Mouse (Mus musculus): Measurements from ENCODE around the gene Lifr. TPM values are rescaled to one million over a fixed set of nuclear protein-coding genes. Genes with fewer than 3 reads are reported as not detected.
A peak's percentile ranks its signal among the peaks of the same experiment; 100 is the strongest.

The Lifr gene
- polyA plus RNA-seq, 1 experiment from 2014 or later: 16.8 TPM

DNA sequence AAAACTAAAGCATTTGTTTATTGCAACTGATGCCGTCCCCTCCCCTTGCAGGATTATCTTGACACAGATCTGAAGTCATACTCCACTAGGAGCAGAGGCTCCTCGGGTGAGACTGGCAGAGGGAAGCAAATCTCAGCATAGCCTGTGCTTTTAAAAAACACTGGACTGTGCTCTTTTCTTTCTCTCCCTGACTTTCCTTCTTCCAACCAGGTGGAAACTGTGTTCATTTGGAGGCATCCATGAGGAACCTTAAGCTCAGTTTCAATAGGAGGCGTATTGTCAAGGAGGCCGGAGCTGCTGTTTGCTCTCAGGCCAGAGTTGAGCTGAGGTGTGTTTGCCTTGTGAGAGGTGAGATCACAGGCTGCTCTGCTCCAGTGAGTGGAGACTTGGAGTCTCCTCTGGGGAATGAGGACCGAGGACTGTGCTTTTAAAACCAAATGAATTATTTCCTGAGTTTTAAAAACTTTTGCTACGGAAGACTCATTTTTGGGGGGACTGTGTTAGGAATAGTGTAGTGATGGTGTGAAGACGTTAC lies 40.3 kb downstream of the Lifr start:
- Histone ChIP-seq H3K9ac (ENCODE audit: low read depth, low read length) (peak overlapping the region; percentile 36), H3K4me1 (ENCODE audit: control insufficient read depth, insufficient read depth, low read depth, low read length) (peaks cover 16% of the 10 kb centered on the region), H3K4me2 (ENCODE audit: low read length) (peak overlapping the region; percentile 87), H3K9me3 (ENCODE audit: control insufficient read depth, low read length) (no peaks in the 10 kb centered on the region), H3K4me3 (ENCODE audit: low read length) (peak overlapping the region; percentile 90), H3K27me3 (replicated peaks; ENCODE audit: control insufficient read depth, insufficient read depth, low read length) (no peaks in the 10 kb centered on the region), H3K36me3 (ENCODE audit: control insufficient read depth, insufficient read depth, low read length) (no peaks in the 10 kb centered on the region), H3K27ac (ENCODE audit: low read depth, low read length) (peak overlapping the region; percentile 24; the same call in 1 of the 2 replicates)
- no peak for ATAC-seq
- 27% methylated on average over 7 of the region's 7 CpGs for WGBS

DNA sequence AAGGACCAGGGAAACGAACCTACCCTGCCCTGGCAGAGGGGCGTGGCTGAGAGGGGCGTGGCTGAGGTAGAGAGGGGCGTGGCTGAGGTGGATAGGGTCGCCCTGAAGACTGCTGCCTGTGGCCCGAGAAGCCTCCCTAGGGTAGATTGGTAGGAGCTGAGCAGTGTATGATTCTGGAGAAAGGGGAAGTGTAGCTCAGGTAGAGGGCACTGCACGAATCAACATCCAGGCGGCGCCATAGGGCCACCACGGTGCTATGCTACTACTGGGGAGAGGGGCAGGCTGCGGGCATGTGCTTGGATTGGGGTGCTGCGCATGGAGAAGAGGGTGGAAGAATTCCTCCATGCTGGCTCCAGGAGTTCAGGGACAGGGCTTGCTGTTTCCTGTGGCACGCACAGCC lies 42.3 kb downstream of the Lifr start:
- H3K4me2 ChIP-seq (ENCODE audit: low read length): no peak overlapping the region
- H3K9ac ChIP-seq (ENCODE audit: low read depth, low read length): no peak overlapping the region
- ATAC-seq: no peak
- no peaks in the 10 kb centered on the region for H3K36me3 ChIP-seq (ENCODE audit: control insufficient read depth, insufficient read depth, low read length)
- no peaks in the 10 kb centered on the region for H3K9me3 ChIP-seq (ENCODE audit: control insufficient read depth, low read length)
- no peak overlapping the region for H3K4me3 ChIP-seq (ENCODE audit: low read length)
- WGBS: 46% methylated on average over 13 of the region's 13 CpGs
- no peaks in the 10 kb centered on the region for H3K27me3 ChIP-seq (replicated peaks; ENCODE audit: control insufficient read depth, insufficient read depth, low read length)
- H3K4me1 ChIP-seq (ENCODE audit: control insufficient read depth, insufficient read depth, low read depth, low read length): peaks cover 16% of the 10 kb centered on the region
- H3K27ac ChIP-seq (ENCODE audit: low read depth, low read length): no peak overlapping the region

DNA sequence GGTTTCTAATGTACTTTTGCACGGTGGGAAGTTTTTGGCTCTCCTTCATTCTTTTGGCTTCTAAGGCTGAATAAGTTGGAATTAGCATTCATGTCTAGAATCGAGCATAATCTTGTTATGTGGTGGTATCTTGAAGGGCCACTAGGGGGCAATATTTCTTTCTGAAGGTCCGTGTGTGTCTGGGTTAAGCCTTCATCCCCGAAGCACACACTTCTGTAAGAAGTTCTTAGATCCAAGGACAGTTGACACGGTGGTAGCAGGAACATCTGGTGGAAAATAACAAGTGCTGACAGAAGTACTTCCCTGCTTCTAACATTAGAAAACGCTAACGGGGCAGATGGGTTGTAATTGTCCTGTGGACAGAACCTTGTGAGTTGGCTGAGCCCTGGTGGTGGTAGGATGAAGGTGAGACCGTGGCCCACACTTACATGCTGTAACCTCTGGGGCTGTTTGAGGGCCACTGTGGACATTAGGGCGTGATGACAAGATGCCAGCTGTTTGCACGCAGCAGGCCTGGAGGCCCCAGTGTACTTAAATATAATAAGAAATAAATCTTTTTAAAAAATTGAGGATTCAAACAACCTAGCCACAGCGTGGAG lies 44.1 kb downstream of the Lifr start:
- no peak overlapping the region for H3K9ac ChIP-seq (ENCODE audit: low read depth, low read length)
- H3K4me1 ChIP-seq (ENCODE audit: control insufficient read depth, insufficient read depth, low read depth, low read length): peaks cover 10% of the 10 kb centered on the region
- no peak overlapping the region for H3K4me2 ChIP-seq (ENCODE audit: low read length)
- 55% methylated on average over 11 of the region's 11 CpGs for WGBS
- no peak for ATAC-seq
- no peak overlapping the region for H3K4me3 ChIP-seq (ENCODE audit: low read length)
- no peak overlapping the region for H3K27ac ChIP-seq (ENCODE audit: low read depth, low read length)
- H3K27me3 ChIP-seq (replicated peaks; ENCODE audit: control insufficient read depth, insufficient read depth, low read length): no peaks in the 10 kb centered on the region
- no peaks in the 10 kb centered on the region for H3K36me3 ChIP-seq (ENCODE audit: control insufficient read depth, insufficient read depth, low read length)
- H3K9me3 ChIP-seq (ENCODE audit: control insufficient read depth, low read length): no peaks in the 10 kb centered on the region

- H3K4me2 ChIP-seq (ENCODE audit: low read length): no peak overlapping the region
- H3K27me3 ChIP-seq (replicated peaks; ENCODE audit: control insufficient read depth, insufficient read depth, low read length): no peaks in the 10 kb centered on the region
- no peaks in the 10 kb centered on the region for H3K9me3 ChIP-seq (ENCODE audit: control insufficient read depth, low read length)
- no peaks in the 10 kb centered on the region; the same call in 1 of the 2 replicates for H3K4me1 ChIP-seq (ENCODE audit: control insufficient read depth, insufficient read depth, low read depth, low read length)
- no peak overlapping the region for H3K9ac ChIP-seq (ENCODE audit: low read depth, low read length)
- H3K27ac ChIP-seq (ENCODE audit: low read depth, low read length): no peak overlapping the region
- H3K36me3 ChIP-seq (ENCODE audit: control insufficient read depth, insufficient read depth, low read length): no peaks in the 10 kb centered on the region
- no peak for ATAC-seq
- H3K4me3 ChIP-seq (ENCODE audit: low read length): no peak overlapping the region
- 90% methylated on average over 6 of the region's 6 CpGs for WGBS
Measured at GRCm38 (mm10) chr15:7135982-7136562, 45.7 kb downstream of the Lifr start.

DNA sequence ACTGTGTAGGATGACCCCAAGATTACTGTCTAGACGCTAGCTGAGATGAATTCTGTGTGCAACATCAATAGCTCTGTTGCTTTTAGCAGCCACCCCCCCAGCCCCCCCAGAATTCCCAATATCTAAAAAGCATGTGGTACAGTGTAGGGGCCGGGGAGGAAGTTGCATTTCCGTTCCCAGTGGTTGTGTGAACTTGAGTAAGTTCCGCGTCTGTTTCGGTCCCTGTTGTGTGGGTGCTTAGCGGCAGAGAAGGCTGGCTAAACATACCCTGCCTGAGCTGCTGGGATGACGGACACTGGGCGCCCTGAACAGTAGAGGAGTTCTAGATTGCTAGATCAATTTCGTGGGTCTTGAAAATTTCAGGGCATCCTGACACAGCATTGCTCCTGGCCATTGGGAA lies 46.5 kb downstream of the Lifr start:
- no peak for ATAC-seq
- Histone ChIP-seq H3K4me1 (ENCODE audit: control insufficient read depth, insufficient read depth, low read depth, low read length) (no peaks in the 10 kb centered on the region), H3K9ac (ENCODE audit: low read depth, low read length) (no peak overlapping the region), H3K4me3 (ENCODE audit: low read length) (no peak overlapping the region), H3K27me3 (replicated peaks; ENCODE audit: control insufficient read depth, insufficient read depth, low read length) (no peaks in the 10 kb centered on the region), H3K36me3 (ENCODE audit: control insufficient read depth, insufficient read depth, low read length) (no peaks in the 10 kb centered on the region), H3K4me2 (ENCODE audit: low read length) (no peak overlapping the region), H3K27ac (ENCODE audit: low read depth, low read length) (no peak overlapping the region), H3K9me3 (ENCODE audit: control insufficient read depth, low read length) (no peaks in the 10 kb centered on the region)
- 90% methylated on average over 10 of the region's 10 CpGs for WGBS

DNA sequence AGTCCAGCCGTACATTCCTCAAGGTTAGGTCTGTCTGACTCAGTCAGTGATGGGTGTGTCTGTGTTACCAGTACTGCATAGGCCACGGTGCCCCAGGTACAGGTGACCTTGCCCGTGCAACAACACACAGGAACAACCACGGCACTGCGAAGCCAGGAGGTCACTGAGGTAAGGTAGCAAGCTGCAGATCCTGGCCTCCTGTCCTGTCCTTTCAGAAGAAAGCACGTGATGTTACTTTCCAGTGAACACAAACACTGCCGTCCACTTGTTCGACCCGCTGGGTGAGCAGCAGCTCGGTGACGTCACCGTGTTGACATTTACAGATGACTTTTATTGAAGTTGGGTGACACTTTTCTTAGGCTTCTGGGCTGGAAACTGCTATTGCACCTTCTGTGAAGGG lies 47.2 kb downstream of the Lifr start:
- H3K4me3 ChIP-seq (ENCODE audit: low read length): no peak overlapping the region
- H3K9ac ChIP-seq (ENCODE audit: low read depth, low read length): no peak overlapping the region
- H3K4me2 ChIP-seq (ENCODE audit: low read length): no peak overlapping the region
- H3K27ac ChIP-seq (ENCODE audit: low read depth, low read length): no peak overlapping the region
- no peaks in the 10 kb centered on the region for H3K27me3 ChIP-seq (replicated peaks; ENCODE audit: control insufficient read depth, insufficient read depth, low read length)
- H3K36me3 ChIP-seq (ENCODE audit: control insufficient read depth, insufficient read depth, low read length): no peaks in the 10 kb centered on the region
- WGBS: 90% methylated on average over 12 of the region's 12 CpGs
- no peaks in the 10 kb centered on the region for H3K9me3 ChIP-seq (ENCODE audit: control insufficient read depth, low read length)
- no peaks in the 10 kb centered on the region for H3K4me1 ChIP-seq (ENCODE audit: control insufficient read depth, insufficient read depth, low read depth, low read length)
- ATAC-seq: no peak

- H3K27me3 ChIP-seq (replicated peaks; ENCODE audit: control insufficient read depth, insufficient read depth, low read length): no peaks in the 10 kb centered on the region
- 87% methylated on average over 14 of the region's 14 CpGs for WGBS
- H3K27ac ChIP-seq (ENCODE audit: low read depth, low read length): no peak overlapping the region
- no peak overlapping the region for H3K4me2 ChIP-seq (ENCODE audit: low read length)
- no peaks in the 10 kb centered on the region for H3K36me3 ChIP-seq (ENCODE audit: control insufficient read depth, insufficient read depth, low read length)
- no peak overlapping the region for H3K9ac ChIP-seq (ENCODE audit: low read depth, low read length)
- H3K9me3 ChIP-seq (ENCODE audit: control insufficient read depth, low read length): no peaks in the 10 kb centered on the region
- 0 out of 2 replicates have a peak, but pooled peaks have one; percentile 25 for ATAC-seq
- no peak overlapping the region for H3K4me3 ChIP-seq (ENCODE audit: low read length)
- no peaks in the 10 kb centered on the region for H3K4me1 ChIP-seq (ENCODE audit: control insufficient read depth, insufficient read depth, low read depth, low read length)
Measured at GRCm38 (mm10) chr15:7138471-7138870, 48.1 kb downstream of the Lifr start.

DNA sequence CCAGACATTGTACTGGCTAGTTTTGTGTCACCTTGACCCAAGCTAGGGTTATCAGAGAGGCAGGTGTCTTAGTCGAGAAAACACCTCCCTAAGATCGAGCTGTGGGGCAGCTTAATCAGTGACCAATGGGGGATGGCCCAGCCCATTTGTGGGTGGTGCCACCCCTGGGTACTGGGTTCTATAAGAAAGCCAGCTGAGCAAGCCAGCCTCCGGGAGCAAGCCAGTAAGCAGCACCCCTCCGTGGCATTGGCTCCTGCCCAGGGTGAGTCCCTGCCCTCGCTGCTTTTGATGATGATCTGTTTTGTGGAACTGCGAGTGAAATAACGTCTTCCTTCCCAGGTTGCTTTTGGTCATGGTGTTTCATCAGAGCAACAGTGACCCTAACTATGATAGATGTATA lies 49.9 kb downstream of the Lifr start:
- no peak for ATAC-seq
- Histone ChIP-seq H3K4me1 (ENCODE audit: control insufficient read depth, insufficient read depth, low read depth, low read length) (peaks cover 15% of the 10 kb centered on the region), H3K9ac (ENCODE audit: low read depth, low read length) (no peak overlapping the region), H3K9me3 (ENCODE audit: control insufficient read depth, low read length) (no peaks in the 10 kb centered on the region), H3K36me3 (ENCODE audit: control insufficient read depth, insufficient read depth, low read length) (no peaks in the 10 kb centered on the region), H3K27me3 (replicated peaks; ENCODE audit: control insufficient read depth, insufficient read depth, low read length) (no peaks in the 10 kb centered on the region), H3K4me3 (ENCODE audit: low read length) (no peak overlapping the region), H3K27ac (ENCODE audit: low read depth, low read length) (no peak overlapping the region), H3K4me2 (ENCODE audit: low read length) (no peak overlapping the region)
- WGBS: 84% methylated on average over 7 of the region's 7 CpGs

GRCm38 (mm10) chr15:7141246-7141645 lies 50.8 kb downstream of the Lifr start:
- no peak overlapping the region for H3K4me3 ChIP-seq (ENCODE audit: low read length)
- H3K4me2 ChIP-seq (ENCODE audit: low read length): no peak overlapping the region
- 89% methylated on average over 13 of the region's 13 CpGs for WGBS
- no peak overlapping the region for H3K9ac ChIP-seq (ENCODE audit: low read depth, low read length)
- no peak for ATAC-seq
- H3K36me3 ChIP-seq (ENCODE audit: control insufficient read depth, insufficient read depth, low read length): no peaks in the 10 kb centered on the region
- no peaks in the 10 kb centered on the region for H3K27me3 ChIP-seq (replicated peaks; ENCODE audit: control insufficient read depth, insufficient read depth, low read length)
- H3K27ac ChIP-seq (ENCODE audit: low read depth, low read length): no peak overlapping the region
- no peaks in the 10 kb centered on the region for H3K9me3 ChIP-seq (ENCODE audit: control insufficient read depth, low read length)
- peaks cover 17% of the 10 kb centered on the region for H3K4me1 ChIP-seq (ENCODE audit: control insufficient read depth, insufficient read depth, low read depth, low read length)

All from hindbrain, embryonic 16.5 days (tissue).